Mouse (Mus musculus) heart, embryonic 15.5 days (tissue): Measurements from ENCODE around the gene Ccl17. TPM values are rescaled to one million over a fixed set of nuclear protein-coding genes. Genes with fewer than 3 reads are reported as not detected.

Experiments used
- ATAC-seq: fragments of 200-750 bp; cut with Nextera tagmentation; replicated peaks from 2 replicates; pipeline ENCODE4 v1.8.0; 2017; ENCODE audit warnings: low read depth, moderate TSS enrichment; ENCODE audit not compliant: insufficient number of reproducible peaks, insufficient read depth, low FRiP score
- H3K27ac ChIP-seq: fragments of 300-500 bp; sonication (generic); 2 replicates; pipeline ENCODE4 v1.5.1; 2015; ENCODE audit warnings: mild to moderate bottlenecking, inconsistent platforms
- H3K27me3 ChIP-seq: fragments of 300-500 bp; sonication (generic); 2 replicates; pipeline ENCODE4 v1.6.1; 2015; ENCODE audit warnings: inconsistent platforms
- H3K36me3 ChIP-seq: fragments of 300-500 bp; sonication (generic); 2 replicates; pipeline ENCODE4 v1.6.1; 2015; ENCODE audit warnings: mild to moderate bottlenecking, inconsistent platforms
- H3K4me1 ChIP-seq: fragments of 300-500 bp; sonication (generic); replicated peaks from 2 replicates; pipeline ENCODE4 v1.6.1; 2015; ENCODE audit warnings: inconsistent platforms
- H3K4me2 ChIP-seq: fragments of 300-500 bp; sonication (generic); 2 replicates; pipeline ENCODE4 v1.6.1; 2015; ENCODE audit warnings: inconsistent platforms, mild to moderate bottlenecking, moderate library complexity
- H3K4me3 ChIP-seq: fragments of 300-500 bp; sonication (generic); 2 replicates; pipeline ENCODE4 v1.5.1; 2015; ENCODE audit warnings: mild to moderate bottlenecking, inconsistent platforms
- H3K9ac ChIP-seq: fragments of 300-500 bp; sonication (generic); 2 replicates; pipeline ENCODE4 v1.6.1; 2015; ENCODE audit warnings: mild to moderate bottlenecking, inconsistent platforms
- H3K9me3 ChIP-seq: fragments of 300-500 bp; sonication (generic); replicated peaks from 2 replicates; pipeline ENCODE4 v1.6.1; 2016; ENCODE audit warnings: inconsistent platforms
- WGBS: fragments of 180-500 bp; shearing (Covaris S2); methylation state at CpG from one replicate; pipeline ENCODE4 v1.1.7; 2015; ENCODE audit warnings: mixed read lengths; 5-methylcytosine and 5-hydroxymethylcytosine counted together
- polyA plus RNA-seq: library from polyadenylated mRNA; unstranded; fragments of >200 nt; fragmentation: Nextera tagmentation; extraction: Ambion mirVana; gene quantifications from 2 replicates; pipeline ENCODE4 v1.2.1, GENCODE M21; 2015

Gene Ccl17
- polyA plus RNA-seq, 1 experiment from 2014 or later, result 0.26 TPM

DNA sequence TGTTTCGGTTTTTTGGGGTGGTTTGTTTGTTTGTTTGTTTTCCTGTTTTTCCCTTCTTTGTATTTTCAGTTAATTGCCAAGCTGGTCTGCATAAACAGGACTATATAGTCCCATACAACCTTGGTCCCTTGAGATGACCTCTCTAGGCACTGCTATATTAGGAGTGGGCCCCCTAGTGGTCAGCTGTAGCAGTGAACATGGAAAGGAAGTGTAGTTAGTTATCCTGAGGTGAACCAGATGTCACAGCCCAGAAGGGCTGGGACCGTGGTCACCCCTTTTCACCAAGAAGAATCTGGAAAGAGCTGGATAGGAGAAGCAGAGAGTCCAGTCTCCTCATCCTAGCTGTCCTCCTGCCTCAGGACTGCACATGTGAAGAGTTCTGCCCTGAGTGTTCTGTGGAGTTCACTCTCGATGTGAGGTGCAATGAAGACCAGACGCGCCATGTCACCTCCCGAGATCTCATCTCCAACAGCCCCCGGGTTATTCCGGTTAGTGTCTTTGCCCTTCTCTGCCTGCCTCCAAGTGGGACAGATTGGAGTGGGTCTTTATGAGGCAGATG lies 51.2 kb downstream of the Ccl17 start:
- peaks cover 15% of the 10 kb centered on the region for H3K4me1 ChIP-seq
- WGBS, result 64% methylated on average over 8 of the region's 8 CpGs
- no peak for ATAC-seq
- no peak overlapping the region for H3K9ac ChIP-seq
- no peak overlapping the region for H3K27ac ChIP-seq
- H3K27me3 ChIP-seq, result no peaks in the 10 kb centered on the region
- H3K36me3 ChIP-seq, result peaks cover 59% of the 10 kb centered on the region
- H3K9me3 ChIP-seq, result no peaks in the 10 kb centered on the region
- no peak overlapping the region for H3K4me2 ChIP-seq
- no peak overlapping the region for H3K4me3 ChIP-seq

Other genes with a start within 250 kb of the Ccl17 start
- gene Rspry1, start 208.5 kb upstream of the Ccl17 start, polyA plus RNA-seq, result 20.3 and 22.4 TPM in 2 replicates
- gene Fam192a, start 208.5 kb upstream of the Ccl17 start, polyA plus RNA-seq, result 33.6 and 35.2 TPM in 2 replicates
- 112 and 121 TPM in 2 replicates for gene Arl2bp, start 143.9 kb upstream of the Ccl17 start, polyA plus RNA-seq
- gene Pllp, start 114.2 kb upstream of the Ccl17 start, polyA plus RNA-seq, result 0.23 and 0.96 TPM in 2 replicates
- 0.08 TPM in 1 of 2 replicates, not detected in the other for gene Ccl22, start 64.9 kb upstream of the Ccl17 start, polyA plus RNA-seq
- gene Cx3cl1, start 38.4 kb upstream of the Ccl17 start, polyA plus RNA-seq, result 9.4 and 9.7 TPM in 2 replicates
- gene Coq9, start 27.9 kb downstream of the Ccl17 start, polyA plus RNA-seq, result 163 and 166 TPM in 2 replicates
- 77.7 and 88.6 TPM in 2 replicates for gene Ciapin1, start 27.9 kb downstream of the Ccl17 start, polyA plus RNA-seq
- 107 and 122 TPM in 2 replicates for gene Polr2c, start 47.0 kb downstream of the Ccl17 start, polyA plus RNA-seq
- gene Dok4, start 65.9 kb downstream of the Ccl17 start, polyA plus RNA-seq, result 22.9 and 31.6 TPM in 2 replicates
- gene Ccdc102a, start 107.6 kb downstream of the Ccl17 start, polyA plus RNA-seq, result 18.6 and 25.1 TPM in 2 replicates
- 0.25 and 1.2 TPM in 2 replicates for gene Adgrg5, start 113.2 kb downstream of the Ccl17 start, polyA plus RNA-seq
- gene Adgrg1, start 164.3 kb downstream of the Ccl17 start, polyA plus RNA-seq, result 4.6 and 21.3 TPM in 2 replicates
- 2.6 and 5.2 TPM in 2 replicates for gene Adgrg3, start 207.2 kb downstream of the Ccl17 start, polyA plus RNA-seq
- gene Drc7, start 244.7 kb downstream of the Ccl17 start, polyA plus RNA-seq, result 0.04 and 0.47 TPM in 2 replicates